Mouse (Mus musculus) mesoderm, embryonic 11.5 days (tissue): ENCODE data around the gene Ado.

Experiments
- DNase-seq: peaks from one replicate; pipeline ENCODE4 v3.0.0-alpha.2; 2012; ENCODE audit warnings: low read depth, low spot score

Gene Ado

DNA sequence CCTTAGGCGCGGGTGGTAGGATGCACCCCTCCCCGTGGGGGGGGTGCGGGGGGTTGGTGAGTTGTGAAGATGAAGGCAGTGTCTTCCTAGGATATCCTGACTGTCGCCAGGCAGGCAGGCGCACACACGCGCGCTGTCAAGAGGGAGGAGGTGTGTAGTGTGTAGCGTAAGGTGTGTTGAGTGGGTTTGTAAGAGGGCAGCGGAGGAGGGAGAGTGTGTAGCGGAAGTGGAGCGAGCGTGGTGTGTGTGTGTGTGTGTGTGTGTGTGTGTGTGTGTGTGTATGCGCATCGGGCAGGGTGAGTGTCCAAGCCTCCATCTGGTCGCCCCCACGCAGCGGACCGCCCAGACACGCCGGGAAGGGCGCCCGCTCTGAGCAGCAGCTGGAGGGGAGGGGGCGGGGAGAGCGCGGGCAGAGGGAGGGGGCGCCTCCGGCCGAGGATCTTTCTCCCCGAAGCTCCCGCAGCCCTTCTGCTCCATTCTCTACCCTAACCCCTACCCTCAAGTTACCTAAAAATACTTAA, 12.1 kb downstream of the Ado start:
- DNase-seq = peak; percentile 35

DNA sequence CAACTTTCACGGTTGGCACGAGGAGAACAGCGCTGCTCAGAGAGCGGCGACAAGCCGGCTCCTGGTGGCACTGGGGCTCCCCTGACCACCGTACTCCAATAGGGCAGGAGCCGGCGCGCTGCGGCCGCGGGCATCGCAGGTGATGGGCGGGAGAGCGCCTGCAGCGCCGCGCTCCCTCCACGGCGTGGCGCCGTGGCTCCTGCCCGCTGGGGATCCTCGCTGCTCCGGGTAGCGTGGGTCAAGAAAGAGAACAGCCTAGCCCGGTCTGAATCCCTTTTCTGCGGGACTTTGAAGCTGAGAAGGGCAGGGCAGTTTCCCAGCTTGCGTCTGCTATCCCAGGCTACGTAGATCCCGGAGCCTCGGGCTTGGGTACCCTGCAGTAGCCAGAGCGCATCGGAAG, 12.8 kb downstream of the Ado start:
- DNase-seq = peak; percentile 87

DNA sequence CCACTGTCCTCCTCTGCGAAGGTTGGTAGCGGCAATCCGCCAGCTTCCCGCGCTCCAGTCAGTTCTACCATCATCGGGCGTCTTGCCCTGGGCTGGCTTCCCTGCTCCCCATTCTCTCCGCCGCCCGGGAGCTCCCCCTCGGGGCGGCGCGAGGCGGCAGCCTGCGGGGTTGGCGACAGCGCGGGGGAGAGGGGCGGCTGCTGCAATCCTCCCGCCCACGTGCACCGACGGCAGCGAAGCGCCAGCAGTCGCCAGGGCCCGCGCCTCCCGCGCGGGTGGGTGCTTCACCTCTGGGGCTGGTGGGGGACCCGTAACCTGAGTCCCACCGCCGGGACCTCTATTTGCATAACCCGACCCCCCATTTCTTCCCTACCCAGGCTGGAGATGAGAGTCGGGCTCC, 13.5 kb downstream of the Ado start, which contains the start of gene Egr2:
Gene Egr2, plus strand, starts transcription at position 220 of the 400 bp plus-strand sequence.
- no peak for DNase-seq

- no peak for DNase-seq
These were observed 19.0 kb downstream of the Ado start for GRCm38 (mm10) chr10:67529769-67530168.

- DNase-seq = no peak
These were observed 22.3 kb downstream of the Ado start for GRCm38 (mm10) chr10:67526435-67526834.

- DNase-seq = no peak
These were observed 24.1 kb downstream of the Ado start for GRCm38 (mm10) chr10:67524694-67525093.

- DNase-seq = no peak
These were observed 24.6 kb downstream of the Ado start for GRCm38 (mm10) chr10:67524130-67524529.

GRCm38 (mm10) chr10:67518733-67519132, 30.0 kb downstream of the Ado start:
- DNase-seq = no peak

DNA sequence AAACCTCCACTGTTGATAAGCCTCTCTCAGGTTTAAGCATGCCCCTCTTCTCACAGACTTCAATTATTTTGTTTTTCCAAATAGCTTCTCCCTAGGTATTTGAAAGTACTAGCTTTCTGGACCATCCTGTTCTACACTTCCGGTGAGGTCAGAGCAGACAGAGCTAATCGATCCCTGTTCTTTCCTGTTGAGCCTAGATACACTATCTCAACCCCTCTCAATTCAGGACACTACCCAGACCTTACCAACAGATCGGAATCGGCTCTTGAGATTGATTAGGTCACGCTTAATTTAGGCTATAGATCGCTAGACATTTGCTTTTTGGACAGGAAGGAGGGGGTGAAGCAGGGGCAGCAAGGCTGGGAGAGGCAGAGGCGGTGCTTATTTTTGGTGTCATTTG, 35.9 kb downstream of the Ado start:
- DNase-seq = no peak

DNA sequence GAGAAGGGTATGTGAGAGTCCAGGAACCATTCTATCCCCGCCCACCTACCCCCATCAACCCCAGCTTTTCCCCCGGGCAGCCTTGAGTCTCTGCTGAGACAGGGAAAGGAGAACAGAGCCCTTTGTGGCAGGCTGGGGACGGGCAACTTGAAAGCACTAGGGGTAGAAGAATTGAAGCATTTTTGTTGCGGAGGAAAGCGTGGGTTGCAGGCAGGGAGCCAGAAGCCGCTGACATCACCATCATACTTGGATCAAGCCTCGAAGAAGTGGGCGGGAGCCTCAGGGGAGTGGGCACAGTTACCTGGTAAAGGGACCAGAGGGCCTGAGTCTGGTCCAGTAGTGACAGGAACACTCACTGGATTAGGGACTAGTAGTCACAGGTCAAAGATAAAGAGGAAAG, 36.5 kb downstream of the Ado start:
- DNase-seq = no peak

GRCm38 (mm10) chr10:67505248-67505647, 43.5 kb downstream of the Ado start:
- DNase-seq = no peak

DNA sequence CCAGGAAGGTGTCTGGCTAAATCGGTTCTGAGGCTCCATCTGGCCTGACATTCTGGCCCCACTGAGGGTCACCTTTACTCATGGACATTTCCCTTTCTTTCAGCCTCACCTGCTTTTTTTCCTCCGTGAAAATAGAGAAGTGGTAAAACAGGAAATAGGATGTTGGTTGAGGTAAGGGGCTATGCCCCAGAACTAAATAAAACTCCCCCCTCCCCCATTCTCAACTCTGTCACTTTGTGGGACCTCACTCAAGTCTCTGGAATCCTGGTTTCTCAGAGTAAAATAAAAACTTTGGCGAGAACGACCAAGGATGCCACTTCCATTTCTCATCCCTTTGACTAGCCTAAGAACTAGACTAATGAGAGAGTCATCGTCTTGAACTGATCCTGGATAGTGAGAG, 44.7 kb downstream of the Ado start:
- no peak for DNase-seq

- DNase-seq = no peak
These were observed 45.3 kb downstream of the Ado start for GRCm38 (mm10) chr10:67503320-67503995.

DNA sequence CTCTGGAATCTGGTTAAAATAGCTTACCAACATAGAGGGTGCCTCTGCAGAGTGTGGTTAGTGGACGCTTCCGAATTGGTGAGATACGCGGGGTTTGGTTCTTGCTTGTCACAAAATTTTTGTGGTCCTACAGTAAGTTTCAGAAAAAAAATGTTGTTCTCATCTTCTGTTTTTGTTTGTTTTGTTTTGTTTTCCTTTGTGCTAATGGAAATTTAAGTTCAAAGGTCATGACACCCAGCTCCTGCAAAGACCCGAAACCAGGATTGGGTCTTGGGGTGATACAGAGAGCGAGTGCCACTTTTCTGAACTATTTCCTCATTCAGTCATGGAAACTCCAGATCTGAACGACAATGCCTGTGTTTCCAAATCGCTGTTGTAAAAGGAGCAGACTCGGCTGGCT, 50.8 kb downstream of the Ado start:
- no peak for DNase-seq

DNA sequence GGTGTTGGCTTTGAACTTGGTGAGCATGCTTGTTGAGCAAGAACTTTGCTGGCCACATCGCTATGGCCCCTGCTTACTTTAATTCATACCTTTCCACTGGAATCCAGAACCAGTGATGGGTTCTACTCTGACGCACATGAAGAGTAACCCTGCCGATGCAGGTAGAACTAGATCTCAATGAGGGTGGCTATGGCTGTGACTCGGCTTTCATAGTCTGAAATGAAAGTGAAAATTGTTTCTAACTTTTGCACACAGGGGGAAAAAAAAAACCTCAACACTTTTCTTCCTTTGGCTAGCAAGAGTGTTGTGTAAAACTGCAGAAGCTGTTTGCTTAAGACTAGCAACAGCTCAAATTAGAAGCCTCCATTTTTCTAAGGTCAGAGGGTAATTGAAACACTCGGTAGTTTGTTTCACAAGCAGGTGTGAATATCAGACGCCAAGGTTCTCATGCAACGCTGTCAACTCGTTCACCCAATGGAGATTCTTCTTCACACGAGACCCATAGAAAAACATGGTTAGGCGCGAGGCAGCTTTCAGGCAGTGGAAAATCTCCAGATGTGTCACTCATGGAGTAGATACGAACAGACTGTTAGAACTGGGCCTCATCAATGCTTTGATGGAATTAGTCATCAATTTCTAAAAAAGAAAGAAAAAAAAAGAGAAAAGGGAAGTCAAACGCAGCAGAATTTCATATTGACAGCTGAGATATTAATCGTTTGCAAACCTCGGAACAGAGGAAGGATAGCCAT, 51.4 kb downstream of the Ado start:
- DNase-seq = no peak
